Mouse (Mus musculus): Measurements from ENCODE around the gene Gm6169. TPM values are rescaled to one million over a fixed set of nuclear protein-coding genes. Genes with fewer than 3 reads are reported as not detected.

Gene Gm6169
- polyA plus RNA-seq (2012; rRNA removed): 0.45 and 0.73 TPM in 2 replicates

GRCm38 (mm10) chr13:97099187-97099852 lies at the start of gene Gm6169:
Gene Gm6169, minus strand, starts transcription at chr13:97099237.

GRCm38 (mm10) chr13:97137466-97138400 lies 38.7 kb upstream of the Gm6169 start, which contains the start of the genes Gfm2 and Nsa2:
Gene Gfm2, plus strand, starts transcription at chr13:97137937.
Gene Nsa2, minus strand, starts transcription at chr13:97137937.

GRCm38 (mm10) chr13:97066649-97067550 lies 32.1 kb downstream of the Gm6169 start, which contains the start of gene Fam169a:
Gene Fam169a, plus strand, starts transcription at chr13:97067286.

Other genes with a start within 250 kb of the Gm6169 start
- gene Gcnt4, start 174.5 kb downstream of the Gm6169 start, polyA plus RNA-seq (2012; rRNA removed): 0.94 and 1.4 TPM in 2 replicates
- gene 1700029F12Rik, start 64.9 kb downstream of the Gm6169 start, polyA plus RNA-seq (2012; rRNA removed): not detected in 2 replicates
- 0.29 and 0.30 TPM in 2 replicates for gene Fam169a, start 32.0 kb downstream of the Gm6169 start, polyA plus RNA-seq (2012; rRNA removed)
- gene Gfm2, start 38.7 kb upstream of the Gm6169 start, polyA plus RNA-seq (2012; rRNA removed): 11.4 and 12.1 TPM in 2 replicates
- gene Nsa2, start 38.7 kb upstream of the Gm6169 start, polyA plus RNA-seq (2012; rRNA removed): 35.4 and 35.9 TPM in 2 replicates
- 22.2 and 23.0 TPM in 2 replicates for gene Hexb, start 99.1 kb upstream of the Gm6169 start, polyA plus RNA-seq (2012; rRNA removed)
- gene Enc1, start 141.9 kb upstream of the Gm6169 start, polyA plus RNA-seq (2012; rRNA removed): 4.5 and 4.7 TPM in 2 replicates

Data from liver, embryonic 18 days (tissue).